Mouse (Mus musculus): Measurements from ENCODE around the gene Zfp518a.

DNA sequence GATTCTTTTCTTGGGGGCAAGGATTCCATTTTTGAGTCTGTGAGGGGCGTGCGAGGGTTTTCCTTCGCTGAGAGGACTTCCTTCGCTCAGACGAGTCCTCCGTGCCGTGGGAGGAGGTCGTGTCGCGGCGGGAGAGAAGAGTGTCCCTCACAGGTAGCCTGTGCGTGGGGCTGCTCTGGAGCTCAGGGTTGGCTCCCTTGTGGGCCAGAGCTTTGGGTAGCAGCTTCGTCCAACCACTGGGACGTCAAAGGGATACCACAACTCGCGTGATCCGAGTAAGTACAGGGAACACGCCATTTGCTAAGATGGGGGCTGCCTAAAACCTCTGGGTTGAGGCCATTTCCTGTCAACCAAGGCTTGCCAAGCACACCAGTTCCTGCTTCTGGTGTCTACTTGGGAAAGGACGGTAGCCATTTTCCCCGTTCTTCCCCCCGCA, 416 bp upstream of the Zfp518a start:
- no peak for TF ChIP-seq CTCF (IDR thresholded peaks at IDR 0.05; ENCODE audit: insufficient read depth, low read depth, low read length)
- no peak for TF ChIP-seq POLR2A (IDR thresholded peaks at IDR 0.05; ENCODE audit: insufficient read depth, low read depth, low read length)

Measured in olfactory bulb, adult 2 months (tissue).